Mouse (Mus musculus) R1 (cell line): ENCODE data around the gene Alg14.

Experiments
- DNase-seq: peaks from one replicate; pipeline ENCODE4 v3.0.0-alpha.2; 2018; ENCODE audit warnings: low read depth, low spot score

Gene Alg14

GRCm38 (mm10) chr3:121365131-121365530 lies 73.6 kb downstream of the Alg14 start:
- no peak for DNase-seq

DNA sequence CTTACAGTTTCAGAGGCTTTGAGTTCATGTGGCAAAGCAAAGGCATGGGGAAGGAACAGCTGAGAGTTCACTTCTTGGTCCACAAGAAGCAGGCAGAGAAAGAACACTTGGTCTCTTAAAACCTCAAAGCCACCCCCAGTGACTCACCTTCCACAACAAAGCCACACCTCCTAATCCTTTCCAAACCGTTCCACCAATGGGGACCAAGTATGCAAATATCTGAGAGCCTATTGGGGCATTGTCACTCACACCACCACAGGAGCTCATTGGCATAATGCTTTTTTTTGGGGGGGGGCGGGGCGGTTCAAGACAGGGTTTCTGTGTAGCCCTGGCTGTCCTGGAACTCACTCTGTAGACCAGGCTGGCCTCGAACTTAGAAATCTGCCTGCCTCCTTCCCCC lies 77.0 kb downstream of the Alg14 start:
- DNase-seq = peak; percentile 99

GRCm38 (mm10) chr3:121369517-121369916 lies 77.9 kb downstream of the Alg14 start:
- peak; percentile 86 for DNase-seq

- peak; percentile 67 for DNase-seq
Observed at GRCm38 (mm10) chr3:121370301-121370700, 78.7 kb downstream of the Alg14 start.

DNA sequence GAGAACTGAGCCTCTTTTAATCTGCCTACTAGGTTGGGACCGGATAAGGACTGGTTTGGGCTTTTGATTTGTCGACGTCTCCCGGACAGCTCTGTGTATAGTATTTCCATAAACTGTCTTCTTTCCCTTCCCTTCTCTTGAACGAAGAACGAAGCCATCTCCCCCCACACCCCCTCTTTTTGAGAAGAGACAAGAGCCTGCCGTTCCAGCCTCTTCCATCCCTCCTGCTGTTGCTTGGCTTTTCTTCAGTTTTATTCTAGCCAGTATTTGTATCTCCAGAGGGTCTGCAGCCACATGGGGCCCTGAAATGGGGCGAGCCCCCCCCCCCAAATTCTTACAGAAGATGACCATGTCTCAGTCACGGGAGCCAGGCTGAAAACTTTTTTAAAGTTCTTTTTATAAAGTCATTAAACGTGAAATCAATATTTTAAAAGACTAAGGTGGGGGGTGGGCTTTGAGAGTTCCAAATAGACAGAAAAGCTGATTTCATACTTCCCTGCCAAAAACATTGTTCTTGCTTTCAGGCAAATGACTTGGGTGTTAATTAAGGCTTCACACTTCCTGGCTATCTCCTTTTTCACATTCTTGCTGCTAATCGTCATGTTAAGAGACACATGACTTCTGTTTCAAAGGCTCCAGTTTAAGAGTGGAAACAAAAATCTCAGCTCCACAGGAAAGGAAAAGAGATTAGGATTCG lies 79.4 kb downstream of the Alg14 start:
- DNase-seq = no peak

DNA sequence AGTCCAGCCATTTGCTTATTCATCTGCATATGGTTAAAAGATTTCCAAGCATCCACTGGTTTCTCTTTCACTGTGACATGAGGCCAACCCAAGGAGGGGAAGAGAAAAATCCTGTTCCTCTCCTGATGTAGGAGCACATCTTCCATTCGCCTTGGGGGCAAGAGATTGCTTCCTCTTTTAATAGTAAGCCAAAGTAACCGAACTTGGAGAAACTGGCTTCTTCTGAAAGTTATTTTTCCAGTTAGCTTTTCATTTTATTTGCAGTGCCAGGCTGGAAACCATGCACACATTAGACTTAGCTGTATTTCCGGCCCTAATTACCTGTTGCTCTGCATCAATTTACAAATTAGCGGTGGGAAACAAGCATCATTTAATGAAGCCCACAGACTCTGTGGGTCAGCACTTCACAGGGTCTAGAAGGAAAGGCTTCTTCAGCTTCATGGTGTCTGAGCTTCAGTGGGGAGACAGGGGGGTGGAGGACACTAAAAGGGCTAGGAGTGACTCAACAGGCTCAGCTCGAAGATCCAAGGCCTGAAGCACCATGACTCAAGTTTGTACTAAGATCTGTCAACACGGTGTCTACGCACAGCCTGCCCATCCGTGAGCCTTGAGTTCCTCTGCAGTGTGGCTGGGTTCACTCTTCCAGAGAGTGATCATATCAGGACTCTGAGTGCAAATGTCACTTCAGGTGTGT lies 80.1 kb downstream of the Alg14 start:
- DNase-seq = no peak

DNA sequence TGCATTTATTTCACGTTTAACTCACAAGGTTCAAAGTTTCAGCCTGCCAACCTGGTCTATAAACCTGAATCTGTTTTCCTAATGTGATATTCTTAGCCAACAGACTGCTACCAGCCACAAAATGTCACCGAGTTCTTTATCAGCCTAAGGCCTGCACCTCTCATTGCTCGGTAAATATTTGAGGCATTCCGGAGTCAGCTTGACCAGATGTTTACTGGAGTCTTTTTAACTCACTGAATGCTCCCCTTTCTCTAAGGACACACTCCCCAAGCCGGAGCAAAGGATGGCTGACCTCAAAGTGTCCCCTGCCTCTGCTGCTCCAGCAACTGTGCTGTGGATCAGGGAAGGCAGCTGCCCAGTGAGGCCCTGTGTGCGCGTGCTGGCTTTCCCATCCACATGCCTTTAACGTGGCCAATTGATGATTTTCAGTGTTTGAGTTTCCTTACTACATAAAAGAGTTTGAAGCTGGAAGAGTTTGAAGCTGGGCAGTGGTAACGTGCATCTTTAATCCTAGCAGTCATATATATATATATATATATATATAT lies 82.4 kb downstream of the Alg14 start:
- DNase-seq = no peak

DNA sequence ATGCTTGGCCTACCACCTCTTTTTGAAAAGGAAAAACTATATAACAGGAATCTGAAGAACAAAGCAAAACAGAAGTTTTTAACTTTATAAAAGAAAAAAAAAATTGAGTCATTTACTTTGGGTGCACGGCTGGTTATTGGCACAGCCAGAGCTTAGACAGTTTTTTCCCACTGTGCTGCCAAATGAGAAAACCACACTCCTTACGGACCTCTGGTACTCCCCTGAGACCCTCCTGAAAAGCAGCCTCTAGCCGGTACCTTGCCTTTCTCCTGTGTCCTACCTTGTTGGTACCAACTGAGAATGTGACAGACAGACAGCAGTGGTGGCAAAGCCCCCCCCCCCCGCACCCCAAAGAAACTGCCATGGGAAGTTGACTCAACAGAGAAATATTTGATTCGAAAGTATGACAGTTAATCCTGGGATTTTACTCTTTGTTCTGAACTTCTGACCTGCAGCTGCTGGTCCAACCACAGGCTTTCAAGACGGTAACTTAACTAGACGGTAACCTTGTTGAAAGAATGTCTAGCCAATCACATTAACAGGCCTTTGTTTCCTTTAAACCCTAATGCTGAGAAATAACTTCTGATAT lies 84.1 kb downstream of the Alg14 start:
- DNase-seq = no peak

- DNase-seq = no peak
Observed at GRCm38 (mm10) chr3:121378708-121379612, 87.4 kb downstream of the Alg14 start.

- DNase-seq = no peak
Observed at GRCm38 (mm10) chr3:121379699-121380098, 88.1 kb downstream of the Alg14 start.

GRCm38 (mm10) chr3:121387471-121388009 lies 96.0 kb downstream of the Alg14 start:
- DNase-seq = peak; percentile 94

GRCm38 (mm10) chr3:121389366-121389765 lies 97.8 kb downstream of the Alg14 start:
- DNase-seq = no peak

- DNase-seq = peak; percentile 40
Observed at GRCm38 (mm10) chr3:121389860-121390530, 98.4 kb downstream of the Alg14 start.

DNA sequence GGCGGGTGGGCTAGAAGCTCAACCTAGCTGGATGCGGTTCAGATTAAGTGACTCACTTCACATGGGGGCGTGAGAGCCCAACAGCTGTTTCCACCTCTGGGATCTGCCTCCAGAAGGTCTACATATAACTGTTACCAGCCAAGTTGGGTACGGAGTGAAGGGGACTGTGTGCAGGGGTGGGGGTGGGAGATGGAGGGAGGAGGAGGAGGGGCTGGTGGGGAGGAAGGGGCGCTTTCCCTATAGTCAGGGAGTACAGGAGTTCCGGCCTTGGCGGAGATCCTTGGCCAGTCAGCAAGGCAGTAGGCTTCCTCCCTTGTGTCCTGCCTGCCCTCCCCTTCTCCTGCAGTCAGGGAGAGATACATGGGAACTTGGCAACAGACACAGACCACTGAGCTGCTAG lies 99.2 kb downstream of the Alg14 start:
- no peak for DNase-seq

DNA sequence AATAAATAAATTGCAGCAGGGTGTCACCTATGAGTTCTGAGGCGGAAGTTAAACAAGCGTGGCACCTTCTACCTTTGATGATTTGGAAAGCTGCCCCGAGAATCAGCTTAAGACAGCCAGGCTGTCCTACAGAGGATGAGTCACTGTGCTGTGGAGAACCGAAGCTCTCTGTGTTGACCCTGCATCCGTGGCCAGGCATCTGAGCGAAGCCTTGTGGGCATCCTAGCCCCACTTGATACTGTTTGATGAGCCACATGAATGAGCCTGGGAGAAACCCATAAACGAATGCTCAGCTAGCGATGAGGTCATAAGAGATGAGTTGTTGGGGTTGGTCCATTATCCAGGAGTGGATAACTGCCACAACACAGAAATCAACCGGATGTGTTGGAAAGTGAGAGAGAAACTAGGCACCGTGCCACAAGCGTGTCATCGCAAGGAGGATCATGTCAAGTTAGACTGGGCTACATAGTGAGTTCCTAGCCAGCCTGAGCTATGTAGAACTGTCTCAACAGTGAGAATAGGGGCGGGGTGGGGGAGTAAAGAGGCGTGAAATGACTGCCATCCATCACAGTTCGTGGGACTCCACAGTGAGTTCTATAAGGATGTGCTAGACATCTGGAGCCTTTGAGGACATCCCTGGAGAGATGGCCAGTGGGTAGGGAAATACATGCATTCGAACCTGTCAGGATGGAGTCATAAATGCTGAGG lies 104.2 kb downstream of the Alg14 start:
- DNase-seq = no peak

DNA sequence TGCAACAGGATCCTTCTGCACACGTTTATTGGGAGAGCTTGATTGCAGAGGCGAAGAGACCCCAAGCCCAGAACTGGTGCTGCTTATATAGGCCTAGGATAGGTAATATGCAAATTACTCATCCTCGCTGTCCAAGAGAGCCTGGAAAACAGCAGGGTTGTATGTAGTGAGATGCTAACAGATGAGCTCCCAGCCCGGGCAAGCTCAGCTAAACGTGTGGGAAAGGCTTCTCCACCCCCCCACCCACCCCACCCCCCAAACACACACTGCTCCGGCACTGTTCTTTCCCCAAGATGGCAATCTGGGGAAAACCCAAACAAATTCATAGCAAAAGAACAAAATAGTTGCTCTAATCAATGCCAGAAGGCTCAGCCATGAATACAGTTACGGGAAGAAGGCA lies 105.0 kb downstream of the Alg14 start:
- no peak for DNase-seq

GRCm38 (mm10) chr3:121397007-121397406 lies 105.4 kb downstream of the Alg14 start:
- no peak for DNase-seq

GRCm38 (mm10) chr3:121401384-121401783 lies 109.8 kb downstream of the Alg14 start:
- DNase-seq = no peak

GRCm38 (mm10) chr3:121402096-121402495 lies 110.5 kb downstream of the Alg14 start:
- no peak for DNase-seq

DNA sequence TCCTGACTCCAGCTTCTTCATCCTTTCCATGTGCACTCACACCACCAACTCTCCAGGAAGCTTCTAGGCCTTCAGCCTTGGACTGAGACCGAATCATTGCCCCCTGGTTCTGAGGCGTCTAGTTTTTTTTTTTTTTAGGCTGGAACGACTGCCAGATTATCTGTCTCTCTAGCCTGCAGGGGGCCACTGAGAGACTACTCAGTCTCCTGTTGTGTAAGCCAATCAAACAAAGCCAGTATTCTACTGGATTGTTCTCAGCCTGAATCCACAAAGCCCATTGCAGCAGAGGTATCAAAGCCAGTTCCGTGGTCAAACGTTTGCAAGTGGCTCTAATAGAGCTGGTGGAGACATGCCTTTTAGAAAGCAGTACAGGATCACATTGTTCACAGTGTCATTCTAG lies 111.9 kb downstream of the Alg14 start:
- peak; percentile 67 for DNase-seq
